Mouse (Mus musculus): ENCODE results near the gene Gm49321. TPM values are rescaled to one million over a fixed set of nuclear protein-coding genes. Genes with fewer than 3 reads are reported as not detected.
A peak's percentile ranks its signal among the peaks of the same experiment; 100 is the strongest.

Gm49321 gene
- total RNA-seq, 1 experiment from 2014 or later = not detected

GRCm38 (mm10) chr12:73931274-73931673 lies 6.2 kb upstream of the Gm49321 start:
- no peak for ATAC-seq (replicated peaks; ENCODE audit: insufficient number of reproducible peaks, low FRiP score, low TSS enrichment, poor library complexity, severe bottlenecking)

- ATAC-seq (replicated peaks; ENCODE audit: insufficient number of reproducible peaks, low FRiP score, low TSS enrichment, poor library complexity, severe bottlenecking) = no peak
Measured at GRCm38 (mm10) chr12:73934528-73934927, 2.9 kb upstream of the Gm49321 start.

GRCm38 (mm10) chr12:73939542-73939941 lies 2.1 kb downstream of the Gm49321 start:
- ATAC-seq (replicated peaks; ENCODE audit: insufficient number of reproducible peaks, low FRiP score, low TSS enrichment, poor library complexity, severe bottlenecking) = no peak

GRCm38 (mm10) chr12:73948415-73948814 lies 11.0 kb downstream of the Gm49321 start:
- no peak for ATAC-seq (replicated peaks; ENCODE audit: insufficient number of reproducible peaks, low FRiP score, low TSS enrichment, poor library complexity, severe bottlenecking)

- ATAC-seq (replicated peaks; ENCODE audit: insufficient number of reproducible peaks, low FRiP score, low TSS enrichment, poor library complexity, severe bottlenecking) = no peak
Measured at GRCm38 (mm10) chr12:73949318-73950058, 12.0 kb downstream of the Gm49321 start.

GRCm38 (mm10) chr12:73952879-73953278 lies 15.4 kb downstream of the Gm49321 start:
- no peak for ATAC-seq (replicated peaks; ENCODE audit: insufficient number of reproducible peaks, low FRiP score, low TSS enrichment, poor library complexity, severe bottlenecking)

GRCm38 (mm10) chr12:73953420-73954186 lies 16.1 kb downstream of the Gm49321 start:
- 0 out of 2 replicates have a peak, but pooled peaks have one; percentile 19 for ATAC-seq (replicated peaks; ENCODE audit: insufficient number of reproducible peaks, low FRiP score, low TSS enrichment, poor library complexity, severe bottlenecking)

- ATAC-seq (replicated peaks; ENCODE audit: insufficient number of reproducible peaks, low FRiP score, low TSS enrichment, poor library complexity, severe bottlenecking) = no peak
Measured at GRCm38 (mm10) chr12:73954785-73955184, 17.3 kb downstream of the Gm49321 start.

- ATAC-seq (replicated peaks; ENCODE audit: insufficient number of reproducible peaks, low FRiP score, low TSS enrichment, poor library complexity, severe bottlenecking) = no peak
Measured at GRCm38 (mm10) chr12:73957676-73958075, 20.2 kb downstream of the Gm49321 start.

- ATAC-seq (replicated peaks; ENCODE audit: insufficient number of reproducible peaks, low FRiP score, low TSS enrichment, poor library complexity, severe bottlenecking) = no peak
Measured at GRCm38 (mm10) chr12:73958830-73959229, 21.4 kb downstream of the Gm49321 start.

- ATAC-seq (replicated peaks; ENCODE audit: insufficient number of reproducible peaks, low FRiP score, low TSS enrichment, poor library complexity, severe bottlenecking) = peak; percentile 99
Measured at GRCm38 (mm10) chr12:73964291-73965281, 27.1 kb downstream of the Gm49321 start, which contains the start of gene Snapc1. Gene Snapc1, plus strand, starts transcription at chr12:73964481.

- ATAC-seq (replicated peaks; ENCODE audit: insufficient number of reproducible peaks, low FRiP score, low TSS enrichment, poor library complexity, severe bottlenecking) = no peak
Measured at GRCm38 (mm10) chr12:73969142-73969541, 31.7 kb downstream of the Gm49321 start.

- no peak for ATAC-seq (replicated peaks; ENCODE audit: insufficient number of reproducible peaks, low FRiP score, low TSS enrichment, poor library complexity, severe bottlenecking)
Measured at GRCm38 (mm10) chr12:73974584-73974983, 37.1 kb downstream of the Gm49321 start.

GRCm38 (mm10) chr12:73978144-73978543 lies 40.7 kb downstream of the Gm49321 start:
- no peak for ATAC-seq (replicated peaks; ENCODE audit: insufficient number of reproducible peaks, low FRiP score, low TSS enrichment, poor library complexity, severe bottlenecking)

- no peak for ATAC-seq (replicated peaks; ENCODE audit: insufficient number of reproducible peaks, low FRiP score, low TSS enrichment, poor library complexity, severe bottlenecking)
Measured at GRCm38 (mm10) chr12:73979667-73980066, 42.2 kb downstream of the Gm49321 start.

GRCm38 (mm10) chr12:73982533-73982932 lies 45.1 kb downstream of the Gm49321 start:
- ATAC-seq (replicated peaks; ENCODE audit: insufficient number of reproducible peaks, low FRiP score, low TSS enrichment, poor library complexity, severe bottlenecking) = no peak

GRCm38 (mm10) chr12:73986299-73986698 lies 48.8 kb downstream of the Gm49321 start:
- no peak for ATAC-seq (replicated peaks; ENCODE audit: insufficient number of reproducible peaks, low FRiP score, low TSS enrichment, poor library complexity, severe bottlenecking)

- no peak for ATAC-seq (replicated peaks; ENCODE audit: insufficient number of reproducible peaks, low FRiP score, low TSS enrichment, poor library complexity, severe bottlenecking)
Measured at GRCm38 (mm10) chr12:73988393-73989008, 51.0 kb downstream of the Gm49321 start.

Measured in monocyte, adult 5-6 weeks (primary cell).